Mouse (Mus musculus) neural tube, embryonic 13.5 days (tissue): ENCODE measurements at regions not wholly inside any gene's neighbourhood (a gene's known extent, or its start where the extent isn't known, plus 50 kb on each side); places are given as distances from the start of the nearest gene placed in this dataset.

Experiments
- ATAC-seq: fragments of 200-750 bp; cut with Nextera tagmentation; 2 replicates; pipeline ENCODE4 v1.8.0; 2017; ENCODE audit warnings: low read depth, mild to moderate bottlenecking, moderate TSS enrichment, moderate library complexity
- H3K27ac ChIP-seq: fragments of 300-500 bp; sonication (generic); replicated peaks from 2 replicates; pipeline ENCODE4 v1.5.1; 2015; ENCODE audit warnings: moderate library complexity, mild to moderate bottlenecking, inconsistent platforms
- H3K27me3 ChIP-seq: fragments of 300-500 bp; sonication (generic); 2 replicates; pipeline ENCODE4 v1.6.1; 2015; ENCODE audit warnings: mild to moderate bottlenecking, inconsistent platforms
- H3K36me3 ChIP-seq: fragments of 300-500 bp; sonication (generic); 2 replicates; pipeline ENCODE4 v1.6.1; 2015; ENCODE audit warnings: mild to moderate bottlenecking, inconsistent platforms
- H3K4me1 ChIP-seq: fragments of 300-500 bp; sonication (generic); replicated peaks from 2 replicates; pipeline ENCODE4 v1.6.1; 2015; ENCODE audit warnings: inconsistent platforms
- H3K4me2 ChIP-seq: fragments of 300-500 bp; sonication (generic); 2 replicates; pipeline ENCODE4 v1.6.1; 2015; ENCODE audit warnings: inconsistent platforms, mild to moderate bottlenecking, moderate library complexity
- H3K4me3 ChIP-seq: fragments of 300-500 bp; sonication (generic); 2 replicates; pipeline ENCODE4 v1.5.1; 2015; ENCODE audit warnings: mild to moderate bottlenecking, inconsistent platforms
- H3K9ac ChIP-seq: fragments of 300-500 bp; sonication (generic); 2 replicates; pipeline ENCODE4 v1.6.1; 2015; ENCODE audit warnings: moderate library complexity, mild to moderate bottlenecking, inconsistent platforms
- H3K9me3 ChIP-seq: fragments of 300-500 bp; sonication (generic); 2 replicates; pipeline ENCODE4 v1.6.1; 2016; ENCODE audit warnings: inconsistent platforms
- WGBS: fragments of 180-500 bp; shearing (Covaris S2); methylation state at CpG from one replicate; pipeline ENCODE4 v1.1.7; 2015; 5-methylcytosine and 5-hydroxymethylcytosine counted together

- Histone ChIP-seq H3K9me3 (no peaks in the 10 kb centered on the region), H3K4me1 (no peaks in the 10 kb centered on the region), H3K27ac (no peak overlapping the region), H3K36me3 (no peaks in the 10 kb centered on the region), H3K4me3 (no peak overlapping the region), H3K9ac (no peak overlapping the region), H3K4me2 (no peak overlapping the region), H3K27me3 (no peaks in the 10 kb centered on the region)
- no peak for ATAC-seq
- 80% methylated on average over 4 of the region's 4 CpGs for WGBS
Observed at GRCm38 (mm10) chr5:42364116-42364515, 296.4 kb downstream of the Gm16223 start.

DNA sequence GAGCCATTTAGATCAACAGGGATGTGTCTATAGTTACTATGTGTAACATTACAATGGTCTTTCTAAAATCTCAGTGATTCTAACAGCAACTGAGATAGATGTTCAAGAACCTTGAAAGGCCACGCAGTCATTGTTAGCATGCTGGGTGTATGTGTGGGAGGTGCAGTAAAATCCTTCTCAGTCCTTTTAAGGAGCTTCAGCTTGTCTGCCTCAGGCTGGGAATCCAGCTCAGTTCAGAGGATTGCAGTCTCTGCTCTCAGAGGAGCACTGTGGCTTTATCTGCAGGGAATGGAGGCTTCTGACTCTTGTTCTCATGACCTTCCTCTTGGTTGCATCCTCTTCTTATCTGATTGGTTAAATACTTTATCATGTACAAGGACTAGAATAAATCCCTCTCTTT, 320.2 kb downstream of the Gm16223 start:
- no peak for ATAC-seq
- no peak overlapping the region for H3K9ac ChIP-seq
- H3K4me1 ChIP-seq, result no peaks in the 10 kb centered on the region
- no peaks in the 10 kb centered on the region for H3K9me3 ChIP-seq
- H3K36me3 ChIP-seq, result no peaks in the 10 kb centered on the region
- no peak overlapping the region for H3K4me2 ChIP-seq
- H3K27ac ChIP-seq, result no peak overlapping the region
- H3K4me3 ChIP-seq, result no peak overlapping the region
- 68% methylated on average over 1 of the region's 1 CpGs for WGBS
- no peaks in the 10 kb centered on the region for H3K27me3 ChIP-seq

DNA sequence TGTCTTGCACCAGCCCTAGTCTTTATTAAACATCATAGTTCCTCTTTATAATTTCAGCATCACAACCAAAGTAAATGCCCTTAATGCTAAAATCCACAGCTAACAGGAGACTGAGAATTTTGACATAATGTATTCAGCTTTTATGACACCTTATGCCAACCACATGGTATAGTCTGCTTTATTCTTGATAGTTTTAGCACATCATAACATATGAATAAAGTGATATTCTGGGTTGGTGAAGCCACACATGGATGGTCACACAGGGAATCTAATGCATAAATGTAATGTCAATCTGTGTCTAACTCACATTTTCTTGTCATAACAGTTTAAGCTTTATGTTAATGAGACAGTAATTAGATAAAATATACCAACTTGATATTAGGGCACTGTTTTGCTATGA, 328.9 kb downstream of the Gm16223 start:
- no peaks in the 10 kb centered on the region for H3K27me3 ChIP-seq
- no peak overlapping the region for H3K27ac ChIP-seq
- H3K9me3 ChIP-seq, result no peaks in the 10 kb centered on the region
- H3K4me3 ChIP-seq, result no peak overlapping the region
- no peak for ATAC-seq
- no peaks in the 10 kb centered on the region for H3K36me3 ChIP-seq
- H3K9ac ChIP-seq, result no peak overlapping the region
- H3K4me2 ChIP-seq, result no peak overlapping the region
- H3K4me1 ChIP-seq, result no peaks in the 10 kb centered on the region

GRCm38 (mm10) chr5:42409981-42410380, 342.2 kb downstream of the Gm16223 start:
- Histone ChIP-seq H3K9ac (no peak overlapping the region), H3K27ac (no peak overlapping the region), H3K4me2 (no peak overlapping the region), H3K4me1 (no peaks in the 10 kb centered on the region), H3K27me3 (no peaks in the 10 kb centered on the region), H3K36me3 (no peaks in the 10 kb centered on the region), H3K9me3 (no peaks in the 10 kb centered on the region), H3K4me3 (no peak overlapping the region)
- no peak for ATAC-seq

GRCm38 (mm10) chr5:42412296-42412695, 344.5 kb downstream of the Gm16223 start:
- H3K9me3 ChIP-seq, result no peaks in the 10 kb centered on the region
- H3K36me3 ChIP-seq, result no peaks in the 10 kb centered on the region
- H3K4me1 ChIP-seq, result no peaks in the 10 kb centered on the region
- H3K4me3 ChIP-seq, result no peak overlapping the region
- H3K9ac ChIP-seq, result no peak overlapping the region
- ATAC-seq, result no peak
- H3K4me2 ChIP-seq, result no peak overlapping the region
- 17% methylated on average over 1 of the region's 1 CpGs for WGBS
- no peak overlapping the region for H3K27ac ChIP-seq
- H3K27me3 ChIP-seq, result no peaks in the 10 kb centered on the region

GRCm38 (mm10) chr5:42425902-42426301, 358.1 kb downstream of the Gm16223 start:
- no peak overlapping the region for H3K27ac ChIP-seq
- no peak overlapping the region for H3K9ac ChIP-seq
- WGBS, result 43% methylated on average over 3 of the region's 3 CpGs
- peak; percentile 65 for ATAC-seq
- no peak overlapping the region for H3K4me3 ChIP-seq
- H3K4me1 ChIP-seq, result peaks cover 4% of the 10 kb centered on the region; the same call in 1 of the 2 replicates
- no peaks in the 10 kb centered on the region for H3K27me3 ChIP-seq
- no peaks in the 10 kb centered on the region for H3K36me3 ChIP-seq
- H3K9me3 ChIP-seq, result no peaks in the 10 kb centered on the region
- H3K4me2 ChIP-seq, result no peak overlapping the region

GRCm38 (mm10) chr5:42433147-42433546, 365.4 kb downstream of the Gm16223 start:
- no peak overlapping the region for H3K4me3 ChIP-seq
- no peaks in the 10 kb centered on the region for H3K27me3 ChIP-seq
- no peaks in the 10 kb centered on the region for H3K4me1 ChIP-seq
- WGBS, result 84% methylated on average over 3 of the region's 3 CpGs
- H3K9ac ChIP-seq, result no peak overlapping the region
- H3K4me2 ChIP-seq, result no peak overlapping the region
- ATAC-seq, result no peak
- H3K9me3 ChIP-seq, result no peaks in the 10 kb centered on the region
- no peak overlapping the region for H3K27ac ChIP-seq
- H3K36me3 ChIP-seq, result no peaks in the 10 kb centered on the region

DNA sequence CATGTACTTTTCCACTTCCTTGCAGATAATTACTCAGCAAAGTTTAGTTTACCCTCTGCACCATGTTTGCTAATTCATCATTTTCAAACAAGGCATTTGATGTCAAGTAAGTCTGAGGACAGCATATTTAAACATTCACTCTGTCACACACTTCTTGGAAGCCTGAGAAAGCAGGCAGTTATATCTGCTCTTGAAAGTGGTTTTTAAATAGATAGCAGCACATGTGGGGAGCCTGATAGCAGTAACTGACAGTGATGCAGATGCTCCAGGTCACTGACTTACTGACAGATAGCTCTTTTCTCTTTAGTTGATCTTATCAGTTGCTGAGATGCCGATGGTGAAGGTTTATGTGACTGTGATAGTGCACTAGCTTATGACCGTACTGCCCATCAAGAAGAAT, 380.9 kb downstream of the Gm16223 start:
- Histone ChIP-seq H3K27ac (no peak overlapping the region), H3K27me3 (no peaks in the 10 kb centered on the region), H3K9me3 (no peaks in the 10 kb centered on the region), H3K4me3 (no peak overlapping the region), H3K36me3 (no peaks in the 10 kb centered on the region), H3K9ac (no peak overlapping the region), H3K4me1 (no peaks in the 10 kb centered on the region), H3K4me2 (no peak overlapping the region)
- 91% methylated on average over 2 of the region's 2 CpGs for WGBS
- no peak for ATAC-seq

DNA sequence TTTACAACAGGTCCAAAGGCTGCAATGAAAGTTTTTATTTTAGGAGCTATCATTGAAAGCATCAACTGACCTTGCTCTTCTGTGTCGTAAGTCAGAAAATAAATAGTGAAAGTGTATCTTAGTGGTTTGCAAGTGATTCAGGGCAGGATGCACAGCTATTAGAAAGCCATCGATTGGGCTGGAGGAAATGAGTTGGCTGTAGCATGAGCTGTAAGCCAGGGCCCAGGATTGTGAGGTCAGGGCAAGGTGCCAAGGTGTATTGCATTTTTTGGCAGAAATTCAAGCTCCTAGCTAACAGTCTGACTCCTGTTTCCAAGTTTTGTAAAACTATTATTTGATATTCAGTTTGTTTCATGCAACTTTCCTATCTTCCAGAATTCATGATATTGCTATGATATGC, 381.8 kb downstream of the Gm16223 start:
- 82% methylated on average over 2 of the region's 2 CpGs for WGBS
- ATAC-seq, result no peak
- no peak overlapping the region for H3K4me3 ChIP-seq

DNA sequence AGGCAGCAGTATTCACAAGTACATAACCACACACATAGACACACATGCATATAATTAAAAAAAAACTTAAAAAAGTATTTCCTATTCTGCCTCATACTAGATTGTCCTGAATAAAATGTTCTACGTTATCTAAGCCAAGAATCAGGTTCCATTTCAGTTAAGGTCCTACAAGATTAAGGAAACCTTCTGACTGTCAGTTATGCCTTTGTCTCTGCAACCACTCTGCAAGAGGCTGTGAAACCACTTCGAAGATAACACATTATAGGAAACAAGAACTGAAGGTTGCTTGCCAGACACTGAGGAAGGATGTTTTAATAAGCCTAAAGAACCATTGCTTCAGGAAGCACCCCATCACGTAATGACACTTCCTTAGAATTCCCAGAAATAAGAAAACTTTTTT, 385.9 kb downstream of the Gm16223 start:
- 80% methylated on average over 3 of the region's 3 CpGs for WGBS
- Histone ChIP-seq H3K4me2 (no peak overlapping the region), H3K27ac (no peak overlapping the region), H3K9me3 (no peaks in the 10 kb centered on the region), H3K36me3 (no peaks in the 10 kb centered on the region), H3K9ac (no peak overlapping the region), H3K4me3 (no peak overlapping the region), H3K4me1 (no peaks in the 10 kb centered on the region), H3K27me3 (no peaks in the 10 kb centered on the region)
- no peak for ATAC-seq

More for the DNA sequence above, 381.8 kb downstream of the Gm16223 start:
- Histone ChIP-seq H3K27me3 (no peaks in the 10 kb centered on the region), H3K4me2 (no peak overlapping the region), H3K27ac (no peak overlapping the region), H3K36me3 (no peaks in the 10 kb centered on the region), H3K9me3 (no peaks in the 10 kb centered on the region), H3K4me1 (no peaks in the 10 kb centered on the region), H3K9ac (no peak overlapping the region)

GRCm38 (mm10) chr5:42461195-42461594, 393.4 kb downstream of the Gm16223 start:
- H3K9ac ChIP-seq, result no peak overlapping the region
- no peaks in the 10 kb centered on the region for H3K9me3 ChIP-seq
- H3K4me1 ChIP-seq, result no peaks in the 10 kb centered on the region
- no peaks in the 10 kb centered on the region for H3K27me3 ChIP-seq
- H3K27ac ChIP-seq, result no peak overlapping the region
- no peak overlapping the region for H3K4me3 ChIP-seq
- no peaks in the 10 kb centered on the region for H3K36me3 ChIP-seq
- WGBS, result 84% methylated on average over 1 of the region's 1 CpGs
- no peak overlapping the region for H3K4me2 ChIP-seq
- ATAC-seq, result no peak

- Histone ChIP-seq H3K9ac (no peak overlapping the region), H3K36me3 (no peaks in the 10 kb centered on the region), H3K4me2 (no peak overlapping the region), H3K27ac (no peak overlapping the region), H3K4me3 (no peak overlapping the region), H3K27me3 (no peaks in the 10 kb centered on the region), H3K9me3 (no peaks in the 10 kb centered on the region), H3K4me1 (no peaks in the 10 kb centered on the region)
- no peak for ATAC-seq
Observed at GRCm38 (mm10) chr5:42464814-42465213, 397.1 kb downstream of the Gm16223 start.

DNA sequence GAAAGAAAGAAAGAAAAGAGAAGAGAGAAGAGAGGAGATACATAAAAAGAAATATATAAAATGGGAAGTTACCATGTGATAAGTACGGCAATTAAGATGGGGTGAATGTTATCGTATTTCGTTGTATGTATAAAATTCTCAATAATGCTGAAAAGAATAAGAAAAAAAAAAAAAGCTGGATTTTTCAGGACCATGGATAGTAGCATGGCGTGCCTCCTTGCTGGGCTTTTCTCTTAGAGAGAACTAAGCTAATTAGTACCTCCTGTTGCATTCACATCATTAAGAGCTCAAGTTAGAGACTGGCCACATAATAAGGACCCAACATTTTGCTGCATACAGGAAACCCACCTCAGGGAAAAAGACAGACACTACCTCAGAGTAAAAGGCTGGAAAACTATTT, 405.7 kb downstream of the Gm16223 start:
- H3K36me3 ChIP-seq, result no peaks in the 10 kb centered on the region
- H3K9me3 ChIP-seq, result no peaks in the 10 kb centered on the region
- no peaks in the 10 kb centered on the region for H3K27me3 ChIP-seq
- no peak overlapping the region for H3K9ac ChIP-seq
- WGBS, result 88% methylated on average over 4 of the region's 4 CpGs
- H3K4me3 ChIP-seq, result no peak overlapping the region
- H3K4me1 ChIP-seq, result no peaks in the 10 kb centered on the region
- H3K27ac ChIP-seq, result no peak overlapping the region
- H3K4me2 ChIP-seq, result no peak overlapping the region
- ATAC-seq, result no peak
